Mouse (Mus musculus): ENCODE data around the gene Ovca2.

The Ovca2 gene

DNA sequence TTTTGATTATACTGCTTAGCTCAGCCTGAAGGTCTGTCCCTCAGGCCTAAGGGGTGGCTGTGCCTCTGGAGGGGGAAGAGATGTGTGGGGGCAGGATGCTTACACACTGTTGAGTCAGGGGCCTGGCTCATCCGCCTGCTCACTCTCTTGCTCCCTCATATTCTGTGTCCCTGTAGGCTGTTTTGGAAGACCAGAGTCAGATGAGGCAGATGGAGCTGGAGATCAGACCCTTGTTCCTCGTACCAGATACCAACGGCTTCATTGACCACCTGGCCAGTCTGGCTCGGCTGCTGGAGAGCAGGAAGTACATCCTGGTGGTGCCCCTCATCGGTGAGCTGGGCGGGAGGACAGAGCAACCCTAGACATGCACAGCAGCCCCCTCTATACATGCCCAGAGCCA is 22.6 kb downstream of the Ovca2 start:
- ChIA-PET CTCF (interaction anchor here in 3 of 4 experiments (1.0 to 2.8 kb wide), 3 partner anchors 9 to 13 kb away, joined by 3 to 11 read pairs (median 3); partner anchors contain the start of gene Hic1 (in 1 of the 3)), POLR2A (interaction anchor here in 3 of 4 experiments (0.5 to 1.3 kb wide), 4 partner anchors 9 to 76 kb away, joined by 3 to 5 read pairs (median 4); no protein-coding TSS in a partner anchor)

- CTCF ChIA-PET = no interaction called here
These were observed 24.5 kb downstream of the Ovca2 start for GRCm38 (mm10) chr11:75154053-75154585.

GRCm38 (mm10) chr11:75152603-75153557 is 25.8 kb downstream of the Ovca2 start:
- POLR2A ChIA-PET = interaction anchor here in 2 of 4 experiments (0.8 to 1.7 kb wide), 4 partner anchors 12 to 62 kb away, joined by 3 to 4 read pairs (median 4); no protein-coding TSS in a partner anchor
- CTCF ChIA-PET = interaction anchor here in 3 of 4 experiments (0.5 to 2.0 kb wide), 4 partner anchors 11 to 294 kb away, joined by 3 to 8 read pairs (median 4); no protein-coding TSS in a partner anchor

More at GRCm38 (mm10) chr11:75154053-75154585, 24.5 kb downstream of the Ovca2 start:
- POLR2A ChIA-PET = no interaction called here

GRCm38 (mm10) chr11:75150346-75150745 is 28.3 kb downstream of the Ovca2 start:
- POLR2A ChIA-PET = interaction anchor here in 1 of 4 experiments (0.6 kb wide), 1 partner anchor 17 kb away, joined by 4 read pairs; no protein-coding TSS in a partner anchor
- CTCF ChIA-PET = no interaction called here

GRCm38 (mm10) chr11:75148332-75149035 is 30.2 kb downstream of the Ovca2 start:
- ChIA-PET CTCF (interaction anchor here in 1 of 4 experiments (0.6 to 1.8 kb wide), 4 partner anchors 17 to 316 kb away, joined by 3 to 6 read pairs (median 4); partner anchors contain the start of gene Hic1), POLR2A (interaction anchor here in 1 of 4 experiments (0.5 to 1.4 kb wide), 4 partner anchors 10 to 190 kb away, joined by 3 to 4 read pairs (median 3); no protein-coding TSS in a partner anchor)

DNA sequence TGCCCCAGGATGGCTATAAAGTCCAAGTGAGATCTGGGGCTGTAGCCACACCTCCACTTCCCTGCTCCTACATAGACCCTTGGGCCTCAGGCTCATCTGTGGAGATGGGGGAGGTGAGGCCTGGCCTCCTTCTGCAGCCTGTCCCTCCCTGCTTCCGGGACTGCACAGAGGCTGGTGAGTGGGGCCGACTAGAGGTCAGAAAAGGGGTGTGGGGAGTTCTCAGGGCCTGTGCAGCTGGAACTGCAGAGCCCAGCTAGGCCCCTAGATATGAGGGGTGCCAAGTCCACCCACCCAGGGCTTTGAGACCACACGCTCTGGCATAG is 30.8 kb downstream of the Ovca2 start:
- POLR2A ChIA-PET = interaction anchor here in 2 of 4 experiments (1.4 to 1.6 kb wide), 2 partner anchors 9 to 16 kb away, joined by 3 to 5 read pairs; no protein-coding TSS in a partner anchor
- CTCF ChIA-PET = interaction anchor here in 1 of 4 experiments (1.8 kb wide), 1 partner anchor 17 kb away, joined by 6 read pairs; no protein-coding TSS in a partner anchor

- ChIA-PET POLR2A (interaction anchor here in 2 of 4 experiments (1.1 to 1.6 kb wide), 3 partner anchors 9 to 16 kb away, joined by 3 to 6 read pairs (median 5); no protein-coding TSS in a partner anchor), CTCF (interaction anchor here in 2 of 4 experiments (0.7 to 1.8 kb wide), 2 partner anchors 18 to 333 kb away, joined by 3 to 6 read pairs; no protein-coding TSS in a partner anchor)
These were observed 31.4 kb downstream of the Ovca2 start for GRCm38 (mm10) chr11:75147106-75147845.

GRCm38 (mm10) chr11:75145841-75146240 is 32.8 kb downstream of the Ovca2 start:
- CTCF ChIA-PET = no interaction called here
- POLR2A ChIA-PET = interaction anchor here in 1 of 4 experiments (1.3 kb wide), 1 partner anchor 14 kb away, joined by 3 read pairs; no protein-coding TSS in a partner anchor

DNA sequence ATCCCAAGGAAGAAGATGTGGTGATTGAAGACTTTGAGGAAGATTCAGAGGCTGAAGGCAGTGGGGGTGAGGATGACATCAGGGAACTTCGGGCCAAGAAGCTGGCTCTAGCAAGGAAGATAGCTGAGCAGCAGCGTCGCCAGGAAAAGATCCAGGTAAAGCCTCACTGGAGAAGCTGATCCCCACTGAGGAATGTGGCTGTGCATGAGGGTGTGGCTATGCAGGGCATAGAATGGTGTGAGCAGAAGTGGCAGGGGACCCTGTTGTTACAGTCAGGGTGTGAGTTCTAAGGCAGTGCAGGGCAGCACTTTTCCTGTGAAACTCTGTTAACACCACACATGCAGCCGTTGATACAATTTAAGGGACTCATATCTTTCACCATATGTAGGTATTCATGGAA is 35.9 kb downstream of the Ovca2 start:
- POLR2A ChIA-PET = interaction anchor here in 1 of 4 experiments (1.2 kb wide), 2 partner anchors 21 to 301 kb away, joined by 3 read pairs; no protein-coding TSS in a partner anchor
- CTCF ChIA-PET = interaction anchor here in 3 of 4 experiments (0.7 to 1.2 kb wide), 5 partner anchors 15 to 162 kb away, joined by 3 to 4 read pairs (median 4); partner anchors contain the start of gene Hic1 (in 2 of the 3)

DNA sequence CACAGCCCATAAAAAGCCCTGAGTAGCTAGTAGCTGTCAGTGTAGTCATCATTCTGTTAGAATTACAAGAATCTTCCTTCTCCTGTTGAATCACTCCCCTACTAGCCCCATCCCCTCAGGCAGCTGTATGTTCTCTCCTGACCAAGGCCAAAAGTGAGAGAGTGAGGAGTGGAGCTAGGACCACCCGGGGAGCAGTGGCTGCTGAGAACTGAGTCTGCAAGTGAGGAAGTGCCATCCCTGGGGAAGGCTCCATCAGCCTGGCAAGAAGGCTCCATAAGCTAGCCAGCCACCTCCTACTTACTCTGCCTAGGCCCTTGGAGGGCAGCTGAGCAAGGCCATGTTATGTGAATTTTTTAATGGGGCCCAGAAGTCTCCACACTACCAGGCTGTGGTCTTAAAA is 36.7 kb downstream of the Ovca2 start:
- ChIA-PET CTCF (interaction anchor here in 3 of 4 experiments (0.7 to 1.8 kb wide), 6 partner anchors 11 to 161 kb away, joined by 3 to 5 read pairs (median 4); partner anchors contain the start of gene Hic1 (in 3 of the 3)), POLR2A (interaction anchor here in 1 of 4 experiments (0.6 to 1.2 kb wide), 3 partner anchors 17 to 300 kb away, joined by 3 read pairs; no protein-coding TSS in a partner anchor)

DNA sequence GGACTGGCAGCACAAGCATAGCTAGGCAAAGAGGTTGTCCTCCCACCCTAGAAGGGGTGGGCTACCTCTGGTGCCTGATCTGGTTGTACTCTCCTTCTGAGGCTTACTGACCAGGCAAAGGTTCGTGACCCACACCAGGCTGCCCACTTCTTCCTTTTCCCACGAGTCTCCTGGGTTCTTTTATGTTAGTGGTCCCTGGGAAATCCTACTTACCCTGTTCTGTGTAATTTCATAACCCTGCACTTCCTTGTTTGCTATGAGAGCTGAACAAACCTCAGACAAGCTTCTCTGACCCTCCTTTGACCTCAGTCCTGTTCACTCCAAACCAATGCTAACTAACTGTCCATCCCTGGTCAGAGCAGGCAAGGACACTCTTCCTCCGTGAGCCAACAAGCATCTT is 37.6 kb downstream of the Ovca2 start:
- ChIA-PET CTCF (interaction anchor here in 2 of 4 experiments (0.9 to 1.8 kb wide), 3 partner anchors 12 to 24 kb away, joined by 3 to 5 read pairs (median 4); no protein-coding TSS in a partner anchor), POLR2A (interaction anchor here in 1 of 4 experiments (0.8 to 1.1 kb wide), 2 partner anchors 11 to 159 kb away, joined by 3 to 4 read pairs; no protein-coding TSS in a partner anchor)

DNA sequence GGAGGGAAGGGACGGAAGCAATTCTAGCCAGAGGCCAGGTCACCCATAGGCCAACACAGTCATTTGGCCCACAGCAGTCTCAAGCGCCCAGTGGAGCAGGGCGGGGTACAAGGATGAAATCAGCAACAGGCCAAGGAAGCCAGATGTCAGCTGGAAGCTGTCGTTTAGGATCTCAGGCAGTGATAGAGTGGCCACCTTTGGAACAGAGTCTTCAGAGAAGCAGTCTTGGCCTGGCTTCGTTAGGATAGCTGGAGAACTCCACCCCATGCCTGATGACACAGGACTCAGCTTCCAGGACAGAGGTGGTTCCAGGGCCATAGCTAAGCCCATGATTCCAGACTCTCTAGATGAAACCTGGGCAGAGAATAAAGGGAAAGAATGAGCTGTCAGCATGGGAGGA is 38.2 kb downstream of the Ovca2 start:
- ChIA-PET POLR2A (interaction anchor here in 2 of 4 experiments (0.8 to 1.5 kb wide), 3 partner anchors 12 to 159 kb away, joined by 3 to 4 read pairs (median 3); no protein-coding TSS in a partner anchor), CTCF (interaction anchor here in 1 of 4 experiments (1.8 kb wide), 1 partner anchor 19 kb away, joined by 5 read pairs; no protein-coding TSS in a partner anchor)

DNA sequence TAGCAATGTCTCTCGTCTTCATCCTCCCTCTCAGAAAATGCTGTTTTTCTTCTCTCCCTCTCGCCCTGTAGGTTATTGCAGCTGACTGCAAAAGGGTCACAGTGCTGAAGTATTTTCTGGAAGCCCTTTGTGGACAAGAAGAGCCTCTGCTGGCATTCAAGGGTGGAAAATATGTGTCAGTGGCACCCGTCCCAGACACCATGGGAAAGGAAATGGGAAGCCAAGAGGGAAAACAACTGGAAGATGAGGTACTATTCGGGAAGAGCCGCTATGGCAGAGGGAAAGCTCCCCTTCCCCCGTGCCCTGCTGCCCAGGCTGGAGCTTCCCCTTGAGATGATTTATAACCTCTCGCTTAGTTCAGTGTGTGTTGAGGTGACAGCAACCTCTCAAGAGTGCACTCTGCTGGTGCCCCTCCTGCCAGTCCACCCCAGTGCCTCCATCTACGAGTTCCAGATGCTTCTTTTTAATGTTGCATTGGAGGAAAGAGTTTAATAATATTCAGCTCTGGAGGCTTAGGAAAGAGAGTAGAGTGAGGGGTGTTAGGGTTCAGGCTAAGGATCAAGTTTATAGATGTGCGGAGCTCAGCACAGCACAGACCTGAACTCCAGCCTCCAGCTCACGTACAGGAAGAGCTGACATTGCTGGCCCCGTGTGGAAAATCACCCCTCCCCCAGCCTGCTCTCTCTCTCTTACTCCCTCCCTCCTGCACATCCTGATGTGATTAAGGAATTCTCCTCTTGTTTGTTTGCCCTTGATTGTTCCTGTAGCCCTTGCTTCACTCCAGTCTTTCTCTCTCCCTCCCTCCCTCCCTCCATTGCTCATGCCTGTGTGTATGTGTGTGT is 39.3 kb downstream of the Ovca2 start:
- POLR2A ChIA-PET = interaction anchor here in 2 of 4 experiments (0.8 to 1.5 kb wide), 3 partner anchors 13 to 19 kb away, joined by 3 read pairs; no protein-coding TSS in a partner anchor
- CTCF ChIA-PET = interaction anchor here in 2 of 4 experiments (0.5 to 0.6 kb wide), 2 partner anchors 68 to 70 kb away, joined by 3 read pairs; no protein-coding TSS in a partner anchor

- ChIA-PET CTCF (no interaction called here), POLR2A (no interaction called here)
These were observed 41.8 kb downstream of the Ovca2 start for GRCm38 (mm10) chr11:75136666-75137398.

DNA sequence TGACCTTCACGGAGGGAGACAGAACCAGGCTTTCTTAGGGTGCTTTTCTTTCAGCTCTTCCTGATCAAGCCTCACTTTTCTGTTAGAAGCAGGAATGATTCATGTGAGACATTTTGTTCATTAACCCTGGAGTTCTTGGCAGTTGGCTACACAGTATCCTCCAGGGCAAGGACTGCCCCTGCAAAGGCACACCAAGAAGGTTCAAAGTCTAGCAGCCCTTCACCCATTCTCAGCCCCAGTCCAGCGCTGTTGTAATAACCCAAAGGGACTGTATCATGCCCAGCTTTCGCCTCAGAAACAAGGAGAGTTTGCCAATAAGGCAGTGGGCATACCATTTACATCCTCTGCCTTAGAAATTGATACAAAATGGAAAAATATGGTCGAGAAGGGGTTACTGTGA is 43.3 kb downstream of the Ovca2 start:
- ChIA-PET CTCF (interaction anchor here in 3 of 4 experiments (0.8 to 1.1 kb wide), 3 partner anchors 30 to 421 kb away, joined by 3 read pairs; no protein-coding TSS in a partner anchor), POLR2A (interaction anchor here in 1 of 4 experiments (1.3 kb wide), 2 partner anchors 10 to 21 kb away, joined by 3 read pairs; no protein-coding TSS in a partner anchor)
